Mouse (Mus musculus): Measurements from ENCODE around the gene Rbfox2.

Gene Rbfox2

DNA sequence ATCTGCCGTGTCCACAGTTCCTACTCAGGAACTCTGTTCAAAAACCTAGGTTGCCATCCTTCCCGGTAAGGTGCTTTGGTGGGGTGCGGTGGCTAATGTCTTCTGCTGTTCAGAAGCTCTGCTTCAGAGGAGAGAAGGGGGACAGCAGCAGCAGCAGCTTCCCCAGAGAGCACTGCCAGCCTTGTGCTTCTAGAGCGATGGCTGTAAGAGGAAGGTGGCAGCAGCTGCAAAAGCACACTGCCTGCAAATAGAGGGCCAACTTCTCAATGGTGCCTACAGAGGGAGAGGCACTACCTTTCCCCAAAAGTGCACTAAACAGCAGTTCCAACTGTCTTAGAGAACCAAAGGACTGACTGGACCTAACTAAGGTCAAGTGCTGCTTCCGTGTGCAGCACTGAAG is 168.5 kb downstream of the Rbfox2 start:
- DNase-seq, result no peak

DNA sequence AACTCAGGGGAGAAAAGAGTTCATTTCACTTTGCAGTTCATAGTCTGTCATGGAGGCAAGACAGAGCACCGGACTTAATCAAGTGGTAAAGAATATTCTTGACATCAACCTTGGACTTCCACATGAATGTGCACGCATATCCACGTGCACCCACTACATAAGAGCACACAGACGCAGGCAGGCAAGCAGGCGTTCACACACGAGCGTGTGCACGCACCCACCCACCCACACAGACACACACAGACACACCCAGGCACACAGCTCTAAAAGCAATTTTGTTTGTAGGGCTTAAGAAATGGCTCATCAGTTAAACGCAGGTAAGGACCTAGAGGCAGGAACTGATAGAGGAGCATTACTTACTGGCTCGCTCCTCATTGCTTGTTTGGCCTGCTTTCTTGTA is 172.3 kb downstream of the Rbfox2 start:
- no peak for DNase-seq

DNA sequence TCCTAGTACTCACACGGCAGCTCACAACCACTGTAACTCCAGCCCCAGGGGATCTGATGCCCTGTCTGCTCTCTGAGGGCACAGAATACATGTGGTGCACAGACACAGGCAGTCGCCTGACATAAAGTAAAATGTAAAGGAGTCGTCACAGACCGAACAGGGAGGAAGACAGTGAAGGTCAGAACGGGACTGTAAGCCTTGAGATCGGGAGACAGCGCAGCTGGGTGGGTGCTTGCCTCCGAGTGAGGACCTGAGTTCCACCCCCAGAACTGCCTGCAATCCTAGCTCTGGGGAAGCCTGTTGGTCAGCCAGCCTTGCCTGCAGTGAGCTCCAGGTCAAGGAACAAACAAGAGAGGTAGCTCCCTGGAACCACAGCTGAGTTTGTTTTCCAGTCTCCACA is 177.7 kb downstream of the Rbfox2 start:
- DNase-seq, result no peak

DNA sequence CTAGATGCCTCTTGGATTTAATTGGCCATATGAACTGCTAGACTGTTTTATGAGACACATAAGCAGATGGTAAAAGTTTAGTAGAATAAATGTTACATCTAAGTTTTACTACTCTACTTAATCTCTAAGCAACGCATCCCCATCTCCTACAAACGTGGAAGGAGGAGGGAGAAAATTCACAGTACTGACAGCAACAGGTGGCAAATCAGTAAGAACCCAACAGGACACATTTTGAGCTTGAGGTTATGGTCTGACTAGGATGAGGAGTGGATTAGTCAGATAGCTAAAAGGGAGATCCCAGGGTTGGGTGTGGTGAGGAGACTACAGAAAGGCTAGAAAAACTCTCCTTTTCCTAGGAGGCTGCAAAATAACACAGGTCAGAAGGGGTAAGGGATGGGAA is 179.1 kb downstream of the Rbfox2 start:
- DNase-seq, result no peak

DNA sequence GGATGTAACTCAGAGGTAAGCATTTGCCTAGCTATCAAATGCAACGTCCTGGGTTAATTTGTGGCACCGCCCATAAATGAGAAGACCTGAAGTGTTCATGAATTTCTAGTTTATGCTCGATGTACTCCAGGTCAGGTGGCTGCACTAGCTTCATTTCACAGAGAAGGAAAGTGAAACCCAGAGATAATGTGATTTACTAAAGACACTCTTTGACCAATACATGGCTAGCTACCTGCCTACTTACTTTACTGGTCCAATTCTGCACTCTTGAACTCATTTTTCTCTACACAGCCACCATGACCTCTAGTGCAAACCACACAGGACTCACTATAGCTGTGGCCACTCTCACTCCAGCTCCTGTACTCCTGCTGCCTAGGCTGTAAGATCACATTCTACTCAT is 180.1 kb downstream of the Rbfox2 start:
- DNase-seq, result no peak

DNA sequence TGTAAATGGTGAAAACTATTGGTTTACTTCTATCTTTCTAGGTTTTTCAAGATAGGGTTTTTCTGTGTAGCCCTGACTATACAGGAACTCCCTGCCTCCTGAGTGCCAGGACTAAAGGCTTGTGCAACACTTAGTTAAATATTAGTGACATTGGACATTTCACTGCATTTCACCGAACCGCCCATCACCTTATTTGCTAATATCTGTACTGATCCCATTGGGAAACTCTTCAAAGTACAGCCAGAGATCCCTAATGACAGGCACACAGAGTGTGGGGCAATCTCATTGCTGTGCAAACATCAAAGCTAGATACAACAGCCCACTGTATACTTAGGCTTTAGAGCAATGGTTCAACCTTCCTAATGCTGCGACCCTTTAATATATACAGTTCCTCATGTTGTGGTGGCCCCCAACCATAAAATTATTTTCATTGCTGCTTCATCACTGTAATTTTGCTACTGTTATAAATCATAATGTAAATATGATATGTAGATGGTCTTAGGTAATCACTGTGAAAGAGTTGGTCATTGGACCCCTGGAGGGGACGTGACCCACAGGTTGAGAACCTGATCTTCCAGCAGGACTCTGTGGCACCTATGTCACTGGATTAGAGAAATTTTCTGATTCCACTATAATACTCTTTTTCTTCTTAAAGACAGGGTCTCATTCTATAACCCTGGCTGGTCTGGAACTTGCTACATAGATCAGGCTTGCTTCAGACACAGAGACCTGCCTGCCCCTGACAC is 182.3 kb downstream of the Rbfox2 start:
- no peak for DNase-seq

DNA sequence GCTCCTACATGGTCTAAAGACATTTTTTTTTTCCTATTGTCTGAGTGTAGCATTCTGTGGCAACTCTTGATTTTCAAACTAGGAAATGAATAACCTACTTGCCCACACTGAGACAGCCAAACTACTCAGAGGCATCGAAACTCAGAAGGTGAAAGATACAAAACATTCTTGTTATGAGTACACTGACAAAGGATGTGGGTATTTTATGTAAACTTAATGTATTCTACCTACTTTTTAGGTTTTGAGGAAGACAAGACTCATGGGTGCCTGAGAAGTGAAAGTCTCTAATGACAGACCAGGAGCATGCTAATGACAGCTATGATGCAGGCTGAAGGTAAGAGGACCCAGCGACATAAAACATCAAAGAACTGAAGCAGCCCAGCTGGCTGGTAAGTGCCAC is 184.0 kb downstream of the Rbfox2 start:
- no peak for DNase-seq

DNA sequence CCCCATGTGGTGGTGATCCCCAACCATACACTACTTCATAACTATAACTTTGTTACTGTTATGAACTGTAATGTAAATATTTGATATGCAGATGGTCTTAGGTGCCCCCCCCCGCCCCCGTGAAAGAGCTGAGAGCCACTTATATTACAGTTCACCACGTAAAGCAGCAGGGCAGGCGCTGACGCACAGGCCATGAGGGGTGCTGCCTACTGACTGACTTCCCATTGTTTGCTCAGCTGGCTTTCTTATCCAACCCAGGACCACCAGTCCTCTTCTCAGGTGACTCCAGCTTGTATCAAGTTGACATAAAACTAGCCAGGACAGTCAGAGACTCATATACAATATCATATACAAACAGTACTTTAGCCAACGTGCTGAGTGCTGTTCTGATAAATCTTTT is 184.6 kb downstream of the Rbfox2 start:
- DNase-seq, result no peak

DNA sequence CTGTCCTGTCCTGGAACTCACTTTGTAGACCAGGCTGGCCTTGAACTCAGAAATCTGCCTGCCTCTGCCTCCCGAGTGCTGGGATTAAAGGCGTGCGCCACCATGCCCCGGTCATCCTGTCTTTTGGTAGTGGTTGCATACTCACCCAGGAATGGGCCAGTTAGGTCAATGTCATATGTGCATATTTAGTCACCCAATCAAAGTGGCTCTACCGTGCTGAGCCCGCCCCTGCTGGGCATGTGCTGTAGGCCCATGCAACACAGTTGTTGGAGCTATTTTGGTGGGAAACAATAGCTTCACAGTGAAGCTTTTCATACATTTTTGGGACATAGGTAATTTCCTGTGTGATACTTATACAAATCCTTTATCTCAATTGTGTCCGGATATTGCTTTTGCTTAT is 187.1 kb downstream of the Rbfox2 start:
- no peak for DNase-seq

DNA sequence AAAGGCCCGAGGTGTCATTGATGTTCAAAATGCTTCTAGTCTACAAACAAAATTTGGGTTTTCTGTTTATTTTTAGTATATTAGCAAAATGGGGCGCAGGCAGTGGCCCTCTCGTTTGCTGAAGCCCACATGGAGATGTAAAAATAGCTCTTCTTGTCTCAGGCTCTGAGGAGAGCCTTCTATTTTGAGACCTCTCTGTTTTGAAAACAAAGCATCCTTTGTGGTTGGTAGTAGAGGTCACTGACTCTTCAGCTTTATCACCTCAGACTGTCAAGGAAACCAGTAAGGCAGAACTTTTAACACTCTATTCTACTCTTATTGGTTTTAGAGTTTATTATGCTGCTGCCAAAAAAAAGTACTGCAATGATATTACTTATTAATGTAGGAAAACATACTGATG is 189.6 kb downstream of the Rbfox2 start:
- DNase-seq, result peak; percentile 9

DNA sequence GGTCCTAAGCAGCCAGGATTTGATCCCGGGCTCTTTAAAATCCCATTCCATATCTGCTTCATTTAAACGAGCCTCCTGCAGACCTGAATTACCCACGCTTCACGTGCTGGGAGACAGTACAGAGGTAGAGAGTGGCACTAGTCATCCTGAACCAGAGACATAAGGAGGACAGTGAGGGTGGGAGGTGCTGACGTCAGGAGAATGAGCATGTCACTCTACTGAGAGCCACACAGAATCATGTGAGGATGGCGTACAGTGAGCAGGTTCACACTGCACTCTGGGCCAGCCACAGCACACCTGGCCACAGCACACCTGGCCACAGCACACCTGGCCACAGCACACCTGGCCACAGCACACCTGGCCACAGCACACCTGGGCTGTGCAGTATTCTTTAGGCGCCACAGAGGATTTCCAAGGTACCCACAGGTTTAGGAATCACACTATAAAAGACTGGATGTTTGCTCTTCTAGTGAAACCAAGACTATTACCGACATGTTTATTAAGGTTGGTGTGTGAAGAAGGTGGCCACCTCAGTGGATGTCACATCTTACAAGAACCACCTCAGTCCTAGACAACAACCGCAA is 190.6 kb downstream of the Rbfox2 start:
- DNase-seq, result no peak

DNA sequence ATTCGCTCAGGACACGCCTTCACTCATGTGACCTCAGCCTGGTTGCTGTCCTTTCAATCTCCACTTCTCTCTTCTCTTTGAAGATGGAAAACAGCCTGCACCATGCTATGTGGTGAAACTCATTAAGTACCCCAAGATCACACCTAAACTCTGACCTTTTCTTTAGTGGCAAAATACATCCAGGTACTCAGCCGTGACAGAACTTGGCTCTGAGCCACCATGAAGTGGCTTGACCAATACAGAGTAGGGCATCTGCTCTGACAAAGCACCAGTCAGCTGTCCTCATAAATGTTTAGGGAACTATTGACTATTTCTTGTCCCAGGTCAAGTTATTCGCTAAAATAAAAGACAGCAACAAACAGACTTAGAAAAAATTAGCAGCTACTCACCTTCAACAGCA is 191.3 kb downstream of the Rbfox2 start:
- no peak for DNase-seq

DNA sequence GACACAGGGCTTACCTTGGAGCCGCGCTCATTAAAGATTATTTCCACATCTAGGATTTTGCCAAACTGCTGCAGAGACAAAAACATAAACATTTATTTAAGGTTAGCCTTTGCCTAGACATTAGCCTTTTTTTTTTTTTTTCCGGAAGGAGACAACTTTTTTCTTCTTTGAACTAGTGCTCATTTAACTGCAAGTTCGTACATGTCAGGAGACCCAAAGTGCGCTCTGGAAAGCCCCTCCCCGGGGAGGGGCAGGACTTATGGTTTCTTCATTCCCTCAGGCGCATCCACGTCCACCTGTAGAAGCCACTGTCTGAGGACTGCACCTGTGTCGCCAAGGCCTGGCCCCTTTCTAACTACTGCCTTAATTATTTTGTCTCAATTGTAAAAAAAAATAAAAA is 193.2 kb downstream of the Rbfox2 start:
- DNase-seq, result no peak

DNA sequence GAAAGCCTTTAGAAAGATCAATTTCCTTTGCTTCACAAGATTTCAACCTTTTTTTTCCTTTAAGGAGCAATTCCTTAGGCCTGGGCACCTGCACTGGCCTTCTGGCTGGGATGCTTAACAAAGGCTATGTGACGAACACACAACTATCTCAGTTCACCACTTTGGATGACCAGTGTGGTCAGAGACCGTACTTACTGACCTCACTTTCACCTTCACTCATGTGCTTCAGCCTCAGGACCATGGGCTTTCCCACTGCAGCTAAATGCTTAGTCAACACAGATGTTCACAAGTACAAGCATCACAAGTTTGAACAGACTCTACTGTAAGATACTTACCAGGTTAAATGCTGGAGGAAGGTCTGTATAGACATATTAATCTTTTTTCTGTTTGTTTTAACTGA is 194.4 kb downstream of the Rbfox2 start:
- no peak for DNase-seq

DNA sequence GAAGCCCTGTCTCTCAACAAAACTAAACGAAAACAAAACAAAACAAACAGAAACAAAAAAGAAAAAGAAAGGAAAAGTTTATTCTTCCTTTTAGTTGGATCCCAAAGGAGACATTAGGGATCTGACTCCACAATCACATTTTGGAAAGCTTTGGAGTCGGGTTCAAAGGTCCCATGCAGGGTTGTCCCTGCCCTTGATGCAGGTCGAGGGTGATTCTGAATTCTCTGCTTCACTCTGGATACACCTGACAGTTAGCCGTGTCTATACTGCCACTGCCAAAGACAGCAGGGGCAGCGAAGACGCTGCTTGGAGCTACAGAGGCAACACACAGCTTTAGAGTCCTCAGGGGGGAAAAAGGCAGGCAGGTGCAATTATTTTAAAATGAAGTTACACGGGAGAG is 194.9 kb downstream of the Rbfox2 start:
- no peak for DNase-seq

DNA sequence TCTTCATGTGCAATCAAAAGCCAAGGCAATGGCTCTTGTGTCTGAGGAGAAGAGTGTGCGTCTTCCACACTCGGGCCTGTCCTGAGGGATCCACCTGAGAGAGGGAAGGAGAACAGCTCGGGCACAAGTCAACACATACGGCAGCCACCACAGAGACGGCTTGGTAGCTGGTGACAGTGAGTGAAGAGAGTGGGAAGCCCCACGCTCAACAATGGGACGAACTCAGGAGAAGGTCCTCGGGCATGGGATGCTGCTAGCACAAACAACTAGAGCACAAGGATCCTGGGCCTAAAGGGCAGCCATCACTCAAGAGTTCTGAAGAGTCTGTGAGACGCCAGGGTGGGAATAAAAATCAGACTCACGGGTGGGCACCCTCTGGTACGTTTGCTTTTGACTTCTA is 196.4 kb downstream of the Rbfox2 start:
- no peak for DNase-seq

DNA sequence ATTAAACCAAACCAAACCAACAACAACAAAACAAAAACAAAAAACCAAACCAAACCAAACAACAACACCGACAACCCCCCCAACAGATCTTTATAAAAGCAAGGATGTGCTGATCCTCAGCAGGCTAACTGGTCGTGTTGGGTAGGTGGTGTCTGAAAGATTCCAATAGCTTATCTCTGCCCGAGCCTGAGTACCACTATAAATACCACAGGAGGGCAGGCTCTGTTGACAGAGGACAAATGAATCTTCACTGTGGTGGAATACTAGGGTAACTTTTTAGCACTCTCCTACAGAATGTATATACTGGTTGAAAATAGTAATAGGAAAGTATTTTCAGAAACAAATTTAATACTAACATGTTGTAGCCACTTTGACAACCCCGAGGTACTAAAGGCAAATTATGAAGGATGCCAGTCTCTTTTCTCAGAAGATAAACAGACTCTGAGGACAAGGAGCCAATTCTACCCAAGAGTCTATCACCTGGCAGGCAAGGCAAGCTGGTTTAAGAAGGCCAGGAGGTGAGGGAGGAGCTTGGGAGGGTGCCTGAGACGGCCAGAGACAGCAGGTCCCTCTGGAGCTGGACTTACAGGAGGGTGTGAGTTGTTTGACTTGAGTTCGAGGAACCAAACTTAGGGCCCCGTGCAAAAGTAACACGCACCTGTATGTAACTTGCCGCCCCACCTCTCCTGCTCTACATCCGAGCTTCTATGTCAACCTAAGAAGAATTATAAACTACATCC is 199.5 kb downstream of the Rbfox2 start:
- DNase-seq, result no peak

DNA sequence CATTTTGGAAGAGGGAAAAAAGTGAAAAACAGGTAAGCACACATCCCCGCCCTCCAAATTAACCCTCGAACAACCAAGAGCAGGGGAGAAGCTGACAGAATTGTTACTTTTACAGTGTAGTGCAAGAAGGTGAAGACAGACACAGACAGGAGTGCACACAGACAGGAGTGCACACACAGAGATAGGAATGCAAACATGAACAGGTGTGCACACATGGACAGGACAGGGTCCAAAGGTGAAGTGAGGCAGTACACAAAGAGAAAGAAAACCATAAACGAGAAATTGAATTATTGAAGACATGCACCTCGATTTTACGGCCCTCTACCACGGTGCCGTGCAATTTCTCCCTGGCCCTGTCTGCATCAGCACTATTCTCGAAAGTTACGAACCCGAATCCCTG is 201.5 kb downstream of the Rbfox2 start:
- DNase-seq, result no peak

DNA sequence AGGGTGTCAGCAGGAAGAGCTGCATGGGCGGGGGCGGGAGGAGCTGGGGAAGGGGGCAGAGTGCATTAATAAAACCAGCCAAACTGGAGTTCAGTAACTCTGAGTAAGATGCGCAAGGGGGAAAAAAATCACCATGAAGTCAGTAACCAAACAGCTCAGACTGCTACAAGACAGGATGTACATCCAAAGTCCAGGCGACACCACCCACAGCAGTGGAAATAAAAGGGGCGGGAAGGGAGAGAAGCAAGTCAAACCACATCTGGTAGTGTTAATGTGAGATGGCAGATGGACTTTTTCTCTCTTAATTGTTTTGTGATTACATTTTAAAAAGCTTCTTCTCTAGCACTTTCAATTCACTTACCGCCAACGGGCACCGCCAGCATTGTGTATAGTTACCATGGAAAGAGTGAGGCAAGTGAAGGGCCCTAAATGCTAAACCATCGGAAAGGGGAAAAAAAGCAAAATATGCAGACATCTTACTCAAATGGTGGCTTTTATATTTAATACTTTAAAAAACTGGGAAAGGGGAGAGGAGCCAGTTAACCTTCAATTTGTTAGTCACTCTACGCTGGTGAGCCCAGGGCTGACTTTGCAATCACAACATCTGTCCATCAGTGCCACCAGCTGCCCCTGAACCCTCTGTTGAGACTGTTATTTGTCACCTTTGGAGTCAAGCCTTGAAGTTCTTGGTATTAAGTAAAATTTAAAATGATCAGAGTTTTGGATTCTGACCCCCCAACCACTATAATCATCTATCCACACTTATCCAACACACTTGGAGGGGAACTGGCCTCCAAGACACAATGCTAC is 202.2 kb downstream of the Rbfox2 start:
- DNase-seq, result no peak

DNA sequence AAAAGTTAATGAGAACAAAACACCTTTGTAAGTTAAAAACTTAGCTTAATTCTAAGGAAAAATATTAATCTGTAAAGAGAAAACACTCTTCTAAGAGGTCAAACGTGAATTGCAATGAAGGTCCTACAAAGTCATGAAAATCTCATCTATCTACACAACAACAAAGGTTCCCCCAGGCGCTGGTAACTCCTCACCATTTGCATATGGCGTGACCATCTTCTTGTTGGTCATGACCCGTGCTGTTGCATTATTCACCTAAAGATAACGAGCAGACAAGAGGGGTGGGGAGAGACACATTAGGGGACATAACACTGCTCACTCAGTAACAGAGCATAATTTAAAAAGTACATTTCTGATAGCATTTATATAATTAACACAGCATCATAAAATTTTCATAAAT is 204.1 kb downstream of the Rbfox2 start:
- no peak for DNase-seq

DNA sequence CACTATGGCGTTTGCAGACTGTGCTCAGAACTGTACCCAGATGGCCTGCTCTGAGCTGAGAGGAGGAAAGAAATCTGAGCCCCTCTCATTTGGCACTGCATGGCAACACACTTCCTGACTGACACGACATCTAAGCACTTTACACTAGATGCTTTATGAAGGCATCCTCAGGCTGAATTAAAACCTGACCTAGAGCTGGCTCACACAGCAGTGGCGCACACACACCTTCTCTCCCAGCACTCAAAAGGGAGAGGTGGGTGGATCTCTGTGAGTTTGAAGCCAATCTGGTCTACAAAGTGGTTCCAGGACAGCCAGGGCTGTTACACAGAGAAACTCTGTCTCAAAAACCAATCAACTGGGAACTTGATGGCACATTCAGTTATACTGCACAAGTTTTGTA is 207.0 kb downstream of the Rbfox2 start:
- DNase-seq, result no peak

DNA sequence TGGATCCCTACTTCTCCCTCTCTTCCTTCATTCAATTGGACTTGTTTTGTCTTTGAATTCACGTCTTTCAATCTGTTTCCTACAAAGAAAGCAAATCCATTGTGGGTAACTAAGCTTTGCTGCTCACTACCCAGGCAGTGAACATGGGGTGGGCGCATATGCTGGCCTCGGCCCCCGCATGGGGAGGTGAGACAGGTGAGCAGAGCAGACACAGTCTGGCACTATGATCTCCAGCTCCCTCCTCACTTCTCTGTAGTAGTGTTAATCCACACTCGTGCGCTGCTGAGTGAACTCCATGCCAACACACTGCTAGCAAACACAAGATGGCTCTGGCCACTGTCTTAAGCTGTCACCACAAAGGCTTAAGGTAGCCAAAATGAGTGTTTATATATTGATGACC is 209.4 kb downstream of the Rbfox2 start:
- no peak for DNase-seq

DNA sequence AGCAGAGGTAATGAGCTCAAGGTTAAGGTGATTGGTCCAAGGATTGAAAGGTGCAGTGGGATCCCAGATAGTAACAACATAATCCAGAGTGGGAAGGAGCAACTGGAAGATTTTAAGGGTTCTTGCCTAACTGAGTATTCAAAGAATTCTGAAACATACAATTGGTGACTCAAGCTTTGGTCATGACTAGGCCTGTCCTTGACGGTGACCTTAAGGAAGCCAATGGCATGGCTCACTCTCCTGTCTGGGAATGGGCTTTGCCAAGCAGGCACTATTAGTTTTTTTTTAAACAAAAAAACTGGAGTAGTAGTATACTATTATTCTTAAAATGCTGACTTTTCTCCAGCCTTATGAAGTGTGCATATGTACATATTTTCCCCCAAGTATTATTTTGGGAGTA is 211.6 kb downstream of the Rbfox2 start:
- no peak for DNase-seq

DNA sequence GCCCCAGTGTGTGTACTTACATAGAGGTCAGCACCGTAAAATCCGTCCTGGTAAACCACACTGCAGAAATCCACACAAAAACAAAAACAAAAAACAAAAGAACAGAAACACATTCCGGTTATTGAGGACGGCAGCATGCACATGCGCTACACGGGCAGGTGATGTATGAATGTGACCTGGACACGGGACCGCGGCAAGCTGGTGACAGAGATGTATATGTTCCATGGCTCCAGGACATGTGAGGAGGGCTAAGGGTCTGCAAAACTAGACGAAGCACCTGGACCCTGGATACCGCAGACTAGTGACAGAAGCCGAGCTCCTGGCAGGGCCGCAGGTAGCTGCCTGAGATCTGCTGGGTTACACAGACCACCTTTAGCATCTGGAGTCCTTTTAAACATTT is 212.4 kb downstream of the Rbfox2 start:
- DNase-seq, result no peak

Data from embryo, embryonic 11 days (tissue).